Mouse (Mus musculus) inflammation-experienced regulatory T-cells, adult 6 months (primary cell): ENCODE data around the gene Lmln. TPM values are rescaled to one million over a fixed set of nuclear protein-coding genes. Genes with fewer than 3 reads are reported as not detected.
"Not testable (repeated sequence)": the region's sequence is repeated elsewhere in the genome, so short reads cannot be mapped to it uniquely, and the experiment has no call there.

ENCODE experiments used
- ATAC-seq: one replicate; pipeline ENCODE4 v1.8.0; 2017
- polyA plus RNA-seq, 3 experiments: library from polyadenylated mRNA; unstranded; fragments of 100-300 nt; shearing (Covaris generic); gene quantifications; one replicate each; pipeline ENCODE4 v1.2.1; 2017

Gene Lmln
- polyA plus RNA-seq, 3 experiments from 2014 or later = 0.12 to 0.57 (median 0.24) TPM

- not testable (repeated sequence) for ATAC-seq
Measured at GRCm38 (mm10) chr16:33139061-33139460, 76.7 kb downstream of the Lmln start.

- ATAC-seq = no peak
Measured at GRCm38 (mm10) chr16:33141758-33142280, 79.5 kb downstream of the Lmln start.

GRCm38 (mm10) chr16:33143452-33143851 is 81.1 kb downstream of the Lmln start:
- no peak for ATAC-seq

GRCm38 (mm10) chr16:33146185-33146584 is 83.9 kb downstream of the Lmln start:
- ATAC-seq = no peak

GRCm38 (mm10) chr16:33148135-33148534 is 85.8 kb downstream of the Lmln start:
- no peak for ATAC-seq

GRCm38 (mm10) chr16:33150875-33151274 is 88.6 kb downstream of the Lmln start:
- not testable (repeated sequence) for ATAC-seq

- ATAC-seq = no peak
Measured at GRCm38 (mm10) chr16:33151558-33151957, 89.2 kb downstream of the Lmln start.

GRCm38 (mm10) chr16:33154992-33155391 is 92.7 kb downstream of the Lmln start:
- no peak for ATAC-seq

GRCm38 (mm10) chr16:33158006-33158405 is 95.7 kb downstream of the Lmln start:
- ATAC-seq = no peak

- no peak for ATAC-seq
Measured at GRCm38 (mm10) chr16:33158590-33159071, 96.3 kb downstream of the Lmln start.

- ATAC-seq = no peak
Measured at GRCm38 (mm10) chr16:33159363-33159762, 97.0 kb downstream of the Lmln start.

- no peak for ATAC-seq
Measured at GRCm38 (mm10) chr16:33163330-33164090, 101.2 kb downstream of the Lmln start.

- peak; percentile 38 for ATAC-seq
Measured at GRCm38 (mm10) chr16:33166284-33166683, 104.0 kb downstream of the Lmln start.

GRCm38 (mm10) chr16:33167537-33167936 is 105.2 kb downstream of the Lmln start:
- ATAC-seq = no peak

GRCm38 (mm10) chr16:33169471-33170034 is 107.2 kb downstream of the Lmln start:
- no peak for ATAC-seq

GRCm38 (mm10) chr16:33170716-33171587 is 108.6 kb downstream of the Lmln start:
- no peak for ATAC-seq

GRCm38 (mm10) chr16:33171800-33172199 is 109.5 kb downstream of the Lmln start:
- no peak for ATAC-seq

- ATAC-seq = no peak
Measured at GRCm38 (mm10) chr16:33173151-33173550, 110.8 kb downstream of the Lmln start.

GRCm38 (mm10) chr16:33174695-33175094 is 112.4 kb downstream of the Lmln start:
- ATAC-seq = no peak

GRCm38 (mm10) chr16:33176831-33177230 is 114.5 kb downstream of the Lmln start:
- ATAC-seq = not testable (repeated sequence)
